Mouse (Mus musculus): ENCODE measurements around the gene Amfr. TPM values are rescaled to one million over a fixed set of nuclear protein-coding genes. Genes with fewer than 3 reads are reported as not detected.

Amfr gene
- total RNA-seq (2022) = 100 to 1,000 TPM; 126 to 136 (median 132) TPM

- DNase-seq (ENCODE audit: low spot score in 2 of 2) = peak in 1 of 2 experiments; percentile 18
Observed at GRCm38 (mm10) chr8:94012013-94012951, at the start of gene Amfr. Gene Amfr, minus strand, starts transcription at chr8:94012842.

DNA sequence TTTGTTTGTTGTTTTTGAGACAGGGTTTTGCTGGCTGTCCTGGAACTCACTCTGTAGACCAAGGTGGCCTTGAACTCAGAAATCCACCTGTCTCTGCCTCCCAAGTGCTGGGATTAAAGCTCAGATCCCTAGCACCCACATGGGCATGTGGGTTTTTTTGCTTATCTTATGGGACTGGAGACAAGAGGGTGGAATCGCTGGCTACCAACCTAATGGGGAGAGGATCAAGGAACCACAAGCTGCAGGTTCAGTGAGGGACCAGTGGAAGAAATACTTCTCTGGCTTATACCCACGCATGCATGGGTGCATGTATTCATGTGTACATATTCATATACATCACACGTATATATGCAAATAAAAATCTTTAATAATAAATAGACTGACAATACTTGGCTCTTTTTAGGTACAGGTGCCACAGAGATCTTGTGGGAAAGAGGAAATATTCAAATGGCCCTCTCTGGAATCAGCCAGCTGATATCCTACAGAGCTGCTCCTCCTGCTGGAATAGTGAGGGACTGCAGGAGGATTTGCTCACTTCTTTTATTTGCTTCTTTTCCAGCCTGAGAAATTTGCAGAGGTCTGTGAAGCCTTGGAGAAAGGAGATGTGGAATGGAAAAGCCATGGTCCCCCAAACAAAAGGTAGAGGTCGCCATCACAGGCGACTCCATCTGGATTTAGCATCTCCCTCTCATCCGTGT is 44.7 kb upstream of the Amfr start:
- peak in 1 of 2 experiments; percentile 57 for DNase-seq (ENCODE audit: low spot score in 2 of 2)

GRCm38 (mm10) chr8:94052696-94053095 is 40.1 kb upstream of the Amfr start:
- DNase-seq (ENCODE audit: low spot score in 2 of 2) = no peak

GRCm38 (mm10) chr8:94047845-94048244 is 35.2 kb upstream of the Amfr start:
- DNase-seq (ENCODE audit: low spot score in 2 of 2) = peak; percentile 41 to 57

DNA sequence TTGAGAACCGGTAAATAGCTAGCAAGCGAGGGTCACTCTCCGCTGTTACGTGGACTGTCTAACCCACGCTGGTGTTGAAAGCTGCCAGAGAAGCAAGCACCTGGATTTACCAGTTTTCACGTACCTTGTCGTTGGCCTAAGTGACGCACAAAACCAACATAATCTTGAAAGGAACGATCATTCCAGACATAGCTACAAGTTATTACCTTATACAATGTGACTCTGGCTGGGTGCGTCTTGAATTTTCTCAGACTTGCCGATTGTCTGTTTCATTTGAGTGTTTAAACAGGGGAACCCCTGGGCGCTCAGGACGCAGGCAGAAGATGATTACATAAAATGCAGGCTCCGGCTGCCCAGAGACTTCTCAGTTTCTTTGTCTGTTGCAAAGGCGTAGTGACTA is 25.2 kb upstream of the Amfr start:
- DNase-seq (ENCODE audit: low spot score in 2 of 2) = no peak

GRCm38 (mm10) chr8:94036944-94037524 is 24.4 kb upstream of the Amfr start, which contains the start of the genes Nudt21 and Ogfod1:
Gene Nudt21, minus strand, starts transcription at chr8:94037031.
Gene Ogfod1, plus strand, starts transcription at chr8:94037198.
- peak; percentile 96 to 98 for DNase-seq (ENCODE audit: low spot score in 2 of 2)

DNA sequence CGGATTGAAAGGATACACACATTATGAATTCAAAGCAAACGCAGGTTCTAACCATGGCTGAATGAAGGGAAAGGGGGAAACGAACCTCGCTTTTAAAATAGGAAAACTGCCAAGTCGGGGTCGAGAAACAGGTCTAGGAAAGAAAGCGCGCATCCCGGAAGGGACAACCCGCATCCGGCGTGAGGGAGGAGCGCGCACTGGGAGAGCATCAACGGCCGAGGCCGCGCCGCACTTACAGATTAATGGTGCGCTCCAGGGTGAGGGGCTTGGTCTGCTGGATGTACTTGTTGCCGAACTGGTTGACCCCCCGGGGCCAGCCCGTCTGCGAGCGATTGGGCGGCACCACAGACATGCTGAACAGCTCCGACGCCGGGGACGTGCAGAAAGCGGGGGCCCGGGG is 23.9 kb upstream of the Amfr start:
- DNase-seq (ENCODE audit: low spot score in 2 of 2) = peak; percentile 54 to 58

DNA sequence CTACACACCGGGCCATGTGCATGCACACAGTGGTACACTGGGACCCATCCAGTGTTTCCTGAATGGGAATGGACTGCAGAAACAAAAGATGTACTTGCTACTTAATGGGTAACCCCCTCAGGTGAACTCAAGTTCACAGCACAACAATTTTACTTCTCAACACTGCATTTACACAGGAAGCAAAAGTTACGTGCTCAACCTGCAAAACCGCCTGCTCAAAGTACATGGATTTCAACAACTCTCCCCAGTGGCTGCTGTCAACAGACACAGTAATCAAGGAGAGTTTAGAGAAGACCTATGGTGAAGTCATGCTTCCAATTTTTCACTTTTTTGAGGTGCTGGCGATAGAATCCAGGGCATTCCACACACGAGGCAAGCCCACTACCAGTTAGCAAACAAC is 22.6 kb upstream of the Amfr start:
- DNase-seq (ENCODE audit: low spot score in 2 of 2) = no peak

GRCm38 (mm10) chr8:94033601-94034000 is 21.0 kb upstream of the Amfr start:
- no peak for DNase-seq (ENCODE audit: low spot score in 2 of 2)

DNA sequence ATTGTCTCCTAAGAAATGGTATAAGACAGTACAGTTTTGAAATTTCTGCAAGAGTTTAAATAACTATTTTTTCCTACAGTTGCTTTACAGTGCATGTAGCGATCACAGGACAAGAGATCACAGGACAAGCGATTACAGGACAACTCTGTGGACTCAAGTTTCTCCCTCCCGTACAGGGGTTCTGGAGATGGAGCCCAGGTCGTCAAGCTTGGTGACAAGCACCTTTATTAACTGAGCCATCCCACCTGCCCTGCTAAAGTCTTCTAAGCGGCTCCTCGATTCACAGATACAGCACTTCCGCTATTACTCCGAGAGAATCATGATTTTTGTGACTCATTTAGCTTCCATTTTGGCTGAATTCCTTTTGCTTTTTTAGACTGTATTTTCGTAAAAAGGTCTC is 17.1 kb upstream of the Amfr start:
- DNase-seq (ENCODE audit: low spot score in 2 of 2) = no peak

- DNase-seq (ENCODE audit: low spot score in 2 of 2) = no peak
Observed at GRCm38 (mm10) chr8:94023916-94024315, 11.3 kb upstream of the Amfr start.

GRCm38 (mm10) chr8:94013026-94013612 is 477 bp upstream of the Amfr start:
- no peak for DNase-seq (ENCODE audit: low spot score in 2 of 2)

DNA sequence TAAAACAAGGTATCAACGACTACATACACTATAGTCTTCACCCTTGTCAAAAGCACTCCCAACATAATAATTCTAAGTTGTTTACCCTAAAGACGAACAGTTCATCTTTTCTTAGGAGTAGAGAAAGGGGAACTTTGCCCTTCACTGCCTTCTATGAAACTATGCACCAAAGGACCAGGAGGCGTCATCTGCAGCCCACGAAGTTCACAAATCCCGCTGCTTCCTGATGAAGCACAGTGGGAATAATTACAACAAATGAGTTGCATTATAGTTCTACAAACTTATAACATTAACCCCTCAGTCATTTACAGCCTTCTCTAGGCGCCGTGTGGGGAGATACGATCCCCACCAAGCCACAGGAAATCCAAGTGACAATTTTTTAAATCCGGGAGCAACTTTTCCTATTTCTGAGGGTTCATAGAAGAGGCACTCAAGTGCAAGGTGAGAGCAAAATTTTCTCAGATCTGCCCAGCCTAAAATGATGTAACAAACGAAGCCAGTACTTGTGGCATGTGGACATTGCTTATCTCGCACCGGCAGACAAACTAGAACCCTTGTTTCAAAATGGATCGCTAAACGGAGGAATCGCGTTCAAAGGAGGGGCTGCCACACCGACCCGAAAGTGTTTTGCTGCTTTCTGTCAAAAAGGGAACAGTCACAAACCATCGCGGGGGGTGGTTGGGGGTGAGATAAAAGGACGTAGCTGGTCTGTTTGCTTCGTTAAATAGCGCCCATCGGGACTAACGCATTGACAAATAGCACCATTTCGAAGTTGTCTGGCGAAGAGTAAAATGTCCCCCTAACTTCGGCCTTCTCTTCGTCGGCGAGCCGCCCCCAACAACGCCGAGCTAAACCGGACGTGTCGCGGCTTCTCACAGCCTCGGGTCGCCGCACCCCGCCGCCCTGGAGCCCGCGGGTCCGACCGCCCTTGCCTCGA is 1.3 kb downstream of the Amfr start:
- DNase-seq (ENCODE audit: low spot score in 2 of 2) = no peak

DNA sequence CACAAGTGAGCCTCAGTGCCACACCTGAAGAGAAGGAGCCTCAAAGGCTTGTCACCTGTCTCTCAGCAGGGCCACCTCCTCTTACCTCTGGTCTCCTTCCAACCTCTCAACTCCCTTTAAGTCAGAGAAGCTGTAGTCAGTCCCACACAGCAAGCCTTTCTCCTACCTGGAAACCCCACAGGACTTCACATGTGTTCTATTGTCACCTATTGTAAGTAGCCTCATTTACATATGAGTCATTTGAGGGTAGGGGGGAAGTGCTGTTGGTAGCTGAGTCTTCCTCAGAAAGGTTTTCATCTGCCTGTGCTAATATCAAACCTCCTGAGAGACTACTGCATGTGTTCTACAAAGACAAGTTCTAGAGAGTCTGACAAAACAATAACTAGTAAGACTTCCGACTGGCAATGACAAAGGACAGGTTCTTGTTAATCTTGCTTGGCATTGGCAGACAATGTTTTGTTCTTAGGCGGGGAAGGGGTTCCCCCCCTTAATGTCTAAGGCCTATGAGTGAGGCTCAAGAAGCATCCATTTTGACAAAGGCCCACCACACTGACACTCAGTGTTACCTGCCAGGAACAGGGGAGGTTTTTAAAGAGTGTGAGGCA is 2.4 kb downstream of the Amfr start:
- no peak for DNase-seq (ENCODE audit: low spot score in 2 of 2)

DNA sequence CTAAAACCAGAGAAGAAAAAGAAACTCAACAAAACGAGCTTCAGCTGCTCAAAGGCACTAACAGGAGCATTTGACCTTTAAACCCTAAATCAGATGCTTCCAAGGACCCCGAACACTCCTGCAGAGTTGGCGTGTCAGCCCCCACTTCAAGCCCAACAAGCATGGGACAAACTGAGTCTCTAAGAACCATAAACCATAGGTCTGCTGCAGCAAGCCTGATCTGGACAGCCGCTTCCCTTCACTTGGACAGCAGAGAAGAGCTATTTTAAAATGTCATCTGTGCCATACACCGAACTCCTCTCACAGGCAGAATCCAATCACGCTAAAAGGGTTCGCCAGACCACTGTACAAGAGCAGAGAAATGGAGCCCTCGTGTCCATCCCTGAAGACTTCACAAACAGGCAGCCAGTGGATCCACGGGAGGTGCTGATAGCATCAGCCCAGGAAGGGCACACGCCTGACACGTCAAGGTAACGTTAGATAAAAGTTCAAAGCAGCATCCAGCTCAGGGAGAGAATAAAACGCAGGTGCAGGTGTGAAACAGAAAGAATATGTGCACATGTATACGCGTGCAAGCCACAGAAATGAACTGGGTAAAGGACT is 3.3 kb downstream of the Amfr start:
- no peak for DNase-seq (ENCODE audit: low spot score in 2 of 2)

DNA sequence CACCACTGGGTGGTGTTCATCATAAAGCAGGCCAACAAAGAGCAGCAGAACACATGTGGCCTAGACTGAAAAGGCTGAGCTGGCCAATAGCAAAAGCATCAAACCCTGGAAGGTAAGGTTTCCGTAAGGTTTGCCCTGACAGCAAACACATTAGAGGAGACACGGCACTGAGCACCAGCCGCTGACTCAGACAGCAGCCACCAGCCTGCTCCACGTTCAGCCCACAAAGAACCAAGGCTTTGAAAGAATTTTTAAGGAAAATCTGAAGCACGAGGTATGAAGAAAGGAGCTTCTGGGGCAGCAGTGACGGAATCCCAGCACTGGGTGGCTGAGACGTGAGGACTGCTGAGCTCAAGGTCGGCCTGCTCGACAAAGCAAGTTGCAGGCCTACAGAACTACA is 8.5 kb downstream of the Amfr start:
- DNase-seq (ENCODE audit: low spot score in 2 of 2) = no peak

DNA sequence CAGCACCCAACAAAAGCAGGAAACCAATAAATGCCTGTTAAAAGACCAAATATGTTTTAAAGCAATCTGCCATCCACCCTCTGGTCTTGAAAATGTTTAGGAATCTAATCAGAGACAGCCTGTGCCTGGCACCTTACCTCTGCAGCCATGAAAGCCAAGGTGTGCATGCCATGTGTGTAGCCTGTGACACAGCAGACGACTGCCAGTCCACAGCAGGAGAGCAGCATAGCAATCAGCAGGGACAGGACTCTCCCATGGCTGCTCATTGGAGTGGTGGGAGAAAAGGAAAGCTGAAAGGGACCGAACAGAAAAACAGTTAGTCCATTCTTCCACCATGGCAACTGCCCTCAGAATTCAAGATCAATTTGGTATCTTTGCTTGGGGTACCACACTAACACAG is 13.7 kb downstream of the Amfr start:
- no peak for DNase-seq (ENCODE audit: low spot score in 2 of 2)

DNA sequence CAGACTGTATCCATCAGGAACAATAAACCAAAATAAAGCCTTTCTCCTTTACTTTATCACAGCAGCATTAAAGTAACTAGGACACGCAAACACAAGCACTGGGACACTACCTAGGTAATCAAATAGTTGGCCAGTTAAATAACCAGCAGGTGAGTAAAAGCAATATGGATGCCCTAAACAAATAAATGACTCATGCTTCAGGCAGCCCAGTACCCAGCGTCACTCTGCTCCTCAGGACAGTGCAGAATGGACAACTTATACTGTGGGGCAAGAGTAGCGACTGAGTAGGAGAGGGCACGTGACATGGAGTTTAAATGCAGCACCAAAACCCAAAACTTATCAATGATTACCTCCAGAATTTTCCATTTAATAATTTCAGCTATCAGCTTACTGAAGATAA is 22.9 kb downstream of the Amfr start:
- no peak for DNase-seq (ENCODE audit: low spot score in 2 of 2)

GRCm38 (mm10) chr8:93984731-93985130 is 27.9 kb downstream of the Amfr start:
- no peak for DNase-seq (ENCODE audit: low spot score in 2 of 2)

GRCm38 (mm10) chr8:93983827-93984226 is 28.8 kb downstream of the Amfr start:
- no peak for DNase-seq (ENCODE audit: low spot score in 2 of 2)
